Mouse (Mus musculus) gastrocnemius, adult 18-20 months (tissue): ENCODE results near the gene Gm17655. TPM values are rescaled to one million over a fixed set of nuclear protein-coding genes. Genes with fewer than 3 reads are reported as not detected.
"Not testable (repeated sequence)": the region's sequence is repeated elsewhere in the genome, so short reads cannot be mapped to it uniquely, and the experiment has no call there.

Experiments used
- DNase-seq: peaks from one replicate; pipeline ENCODE4 v3.0.0; 2021; ENCODE audit warnings: low spot score
- total RNA-seq, 2 experiments: library from RNA; stranded (reverse); gene quantifications; 2 replicates each; pipeline ENCODE4 v1.2.3; 2021

Gm17655 gene
- total RNA-seq, 2 experiments from 2014 or later, result 0.94 to 1.8 TPM

GRCm38 (mm10) chr5:110091546-110091945, 19.2 kb upstream of the Gm17655 start:
- no peak for DNase-seq

GRCm38 (mm10) chr5:110086161-110086866, 14.0 kb upstream of the Gm17655 start:
- no peak for DNase-seq

GRCm38 (mm10) chr5:110082961-110083360, 10.6 kb upstream of the Gm17655 start:
- no peak for DNase-seq

- peak; percentile 88 for DNase-seq
These were observed 14.5 kb downstream of the Gm17655 start for GRCm38 (mm10) chr5:110057637-110058408.

GRCm38 (mm10) chr5:110023694-110024427, 48.5 kb downstream of the Gm17655 start:
- peak; percentile 3 for DNase-seq

- no peak for DNase-seq
These were observed 49.0 kb downstream of the Gm17655 start for GRCm38 (mm10) chr5:110023273-110023672.

GRCm38 (mm10) chr5:110015775-110016174, 56.5 kb downstream of the Gm17655 start:
- DNase-seq, result not testable (repeated sequence)

Other genes starting within 250 kb of the Gm17655 start
- gene Gm15446, start 149.1 kb downstream of the Gm17655 start, total RNA-seq, result 1 to 10 TPM; 4.4 to 6.1 TPM
- 1 to 10 TPM; 7.3 to 9.8 TPM for gene Zfp932, start 76.0 kb downstream of the Gm17655 start, total RNA-seq
- gene Gm35315, start 21.9 kb upstream of the Gm17655 start, total RNA-seq, result under 1 TPM; 0.24 to 0.39 TPM
- not detected for gene Plcxd1, start 27.5 kb upstream of the Gm17655 start, total RNA-seq
- gene Gtpbp6, start 35.7 kb upstream of the Gm17655 start, total RNA-seq, result 10 to 100 TPM; 12.6 to 16.8 TPM
- 1 to 10 TPM; 4.0 to 4.5 TPM for gene Zfp605, start 37.6 kb upstream of the Gm17655 start, total RNA-seq
- 10 to 100 TPM; 10.5 TPM for gene Chfr, start 63.3 kb upstream of the Gm17655 start, total RNA-seq
- gene Golga3, start 104.2 kb upstream of the Gm17655 start, total RNA-seq, result 10 to 100 TPM; 39.6 to 46.1 TPM
- 10 to 100 TPM; 29.7 to 30.3 TPM for gene Ankle2, start 158.5 kb upstream of the Gm17655 start, total RNA-seq
- gene Pgam5, start 197.4 kb upstream of the Gm17655 start, total RNA-seq, result 10 to 100 TPM; 28.2 to 30.2 TPM
- 10 to 100 TPM; 50.2 to 53.2 TPM for gene Pxmp2, start 213.7 kb upstream of the Gm17655 start, total RNA-seq
- 1 to 10 TPM; 1.4 to 1.6 TPM for gene Pole, start 213.8 kb upstream of the Gm17655 start, total RNA-seq